Mouse (Mus musculus) mesoderm, embryonic 11.5 days (tissue): ENCODE data around the gene Rgs9.
"Not testable (repeated sequence)": the region's sequence is repeated elsewhere in the genome, so short reads cannot be mapped to it uniquely, and the experiment has no call there.

ENCODE experiments used
- DNase-seq: peaks from one replicate; pipeline ENCODE4 v3.0.0-alpha.2; 2012; ENCODE audit warnings: low read depth, low spot score

Rgs9 gene

GRCm38 (mm10) chr11:109297710-109298375 lies at the start of gene Rgs9:
Gene Rgs9, minus strand, starts transcription at chr11:109298129.
- peak; percentile 93 for DNase-seq

- DNase-seq = no peak
These were observed 49.5 kb upstream of the Rgs9 start for GRCm38 (mm10) chr11:109347242-109347959.

GRCm38 (mm10) chr11:109343991-109344599 lies 46.2 kb upstream of the Rgs9 start:
- DNase-seq = no peak

GRCm38 (mm10) chr11:109343558-109343957 lies 45.6 kb upstream of the Rgs9 start:
- DNase-seq = no peak

DNA sequence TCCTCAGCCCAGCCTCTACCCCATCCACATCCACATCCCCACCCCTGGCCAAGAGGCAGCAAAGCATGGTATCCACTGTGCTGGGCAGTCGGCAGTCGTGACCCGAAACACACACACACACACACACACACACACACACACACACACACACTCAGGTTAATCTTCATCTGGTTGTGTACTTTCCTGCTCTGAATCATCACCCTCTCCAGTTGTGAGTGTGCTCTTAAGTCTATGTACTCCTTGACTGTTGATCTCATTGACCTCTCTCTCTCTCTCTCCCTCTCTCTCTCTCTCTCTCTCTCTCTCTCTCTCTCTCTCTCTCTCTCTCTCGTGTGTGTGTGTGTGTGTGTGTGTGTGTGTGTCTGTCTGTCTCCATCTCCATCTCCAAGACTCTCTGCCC lies 44.7 kb upstream of the Rgs9 start:
- DNase-seq = not testable (repeated sequence)

GRCm38 (mm10) chr11:109340541-109340940 lies 42.6 kb upstream of the Rgs9 start:
- DNase-seq = no peak

DNA sequence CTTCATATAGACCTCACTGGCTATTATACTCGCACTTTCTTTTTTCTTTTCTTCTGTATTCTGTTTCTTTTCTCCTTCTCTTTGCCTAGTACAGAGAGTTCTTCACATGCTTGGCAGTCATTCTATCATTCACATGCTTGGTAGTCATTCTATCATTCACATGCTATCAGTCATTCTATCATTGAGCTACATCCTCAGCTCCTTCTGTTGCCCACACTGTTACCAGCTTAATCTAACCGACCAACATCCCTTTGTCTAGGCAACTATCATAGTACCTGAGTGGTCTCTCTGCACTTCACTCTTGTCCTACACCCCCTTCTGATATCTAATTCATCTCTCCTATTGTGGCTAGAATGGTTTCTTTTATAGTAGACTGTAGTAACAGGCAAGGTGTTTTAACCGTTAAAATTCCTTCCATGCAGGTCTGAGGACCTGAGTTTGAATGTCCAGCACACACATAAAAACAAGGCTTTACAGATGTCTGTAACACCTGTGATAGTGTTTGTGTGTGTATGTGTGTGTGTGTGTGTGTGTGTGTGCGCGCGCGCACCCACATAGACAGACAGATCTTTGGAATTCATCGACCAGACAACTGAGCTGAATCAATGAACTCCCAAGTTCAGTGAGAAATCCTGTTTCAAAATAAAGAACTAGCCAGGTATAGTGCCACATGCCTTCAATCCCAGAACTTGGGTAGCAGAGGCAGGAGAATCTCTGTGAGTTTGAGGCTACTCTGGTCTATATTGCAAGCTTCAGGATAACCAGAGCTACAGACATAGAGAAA lies 41.4 kb upstream of the Rgs9 start:
- no peak for DNase-seq

GRCm38 (mm10) chr11:109335890-109336289 lies 38.0 kb upstream of the Rgs9 start:
- no peak for DNase-seq

DNA sequence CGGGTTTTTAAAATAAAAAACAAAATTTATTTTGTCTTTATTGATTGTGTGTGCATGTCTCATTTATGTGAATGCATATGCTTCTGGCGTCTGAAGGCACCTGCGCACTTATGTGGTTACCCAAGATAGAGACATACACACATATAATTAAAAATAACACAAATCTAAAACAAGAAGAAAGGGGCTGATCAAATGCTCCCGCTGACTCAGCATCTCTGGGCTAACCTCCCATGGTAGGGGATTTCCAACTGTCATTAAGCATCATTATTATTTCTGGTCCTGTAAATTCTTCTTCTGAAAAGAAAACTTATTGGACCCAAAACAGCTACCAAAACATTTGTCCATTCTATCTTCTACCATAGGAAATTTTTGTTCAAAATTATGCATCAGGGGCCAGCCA lies 36.8 kb upstream of the Rgs9 start:
- no peak for DNase-seq

DNA sequence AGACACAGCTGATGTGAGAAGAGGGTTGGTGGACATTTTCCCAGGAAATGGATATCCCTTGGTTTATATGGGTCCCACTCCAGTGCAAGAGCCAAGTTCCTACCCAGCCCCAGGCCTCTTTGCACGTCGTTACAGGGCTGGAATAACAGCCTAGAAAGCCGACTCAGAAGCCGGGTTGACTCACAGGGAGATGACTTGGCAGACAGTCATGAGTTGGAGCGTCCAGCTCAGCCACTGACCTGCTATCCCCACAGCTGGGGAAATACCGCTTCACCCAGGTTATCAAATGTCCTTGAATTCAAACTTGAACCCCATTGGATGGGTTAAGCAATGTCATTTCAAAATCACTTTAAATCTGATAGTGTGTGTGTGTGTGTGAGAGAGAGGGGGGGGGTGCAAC lies 34.8 kb upstream of the Rgs9 start:
- no peak for DNase-seq

- peak; percentile 95 for DNase-seq
These were observed 33.5 kb upstream of the Rgs9 start for GRCm38 (mm10) chr11:109331424-109331824.

DNA sequence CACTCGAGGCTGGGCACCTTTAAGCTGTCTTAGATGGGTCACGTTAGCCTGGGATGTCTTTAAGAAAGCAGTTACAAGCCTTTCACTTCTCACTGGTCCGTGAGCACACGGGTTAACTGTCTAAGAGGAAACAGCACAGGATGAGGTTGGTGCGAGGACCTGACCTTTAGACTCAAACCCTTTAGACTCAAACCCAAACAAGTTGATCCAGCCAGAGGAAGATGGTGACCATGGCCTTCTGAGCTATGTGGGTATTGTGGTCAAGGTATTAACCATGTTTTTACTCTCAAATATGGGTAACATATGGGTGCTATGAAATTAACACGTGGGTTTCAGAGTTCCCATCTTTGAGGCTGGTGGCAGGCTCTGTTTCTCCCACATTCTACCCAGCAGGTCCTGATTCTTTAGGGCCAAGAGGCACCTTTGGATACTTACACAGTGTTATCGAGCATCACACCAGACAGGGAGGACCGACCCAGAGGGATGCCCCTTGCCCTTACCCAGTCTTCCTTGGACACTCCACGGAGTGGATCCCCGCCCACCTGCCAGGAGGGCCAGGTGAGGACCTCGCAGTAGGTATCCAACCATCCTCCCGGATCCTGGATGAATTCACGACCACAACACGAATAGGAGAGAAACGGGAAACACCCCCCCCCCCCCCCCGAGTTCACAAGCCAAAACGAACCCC lies 32.9 kb upstream of the Rgs9 start:
- no peak for DNase-seq

DNA sequence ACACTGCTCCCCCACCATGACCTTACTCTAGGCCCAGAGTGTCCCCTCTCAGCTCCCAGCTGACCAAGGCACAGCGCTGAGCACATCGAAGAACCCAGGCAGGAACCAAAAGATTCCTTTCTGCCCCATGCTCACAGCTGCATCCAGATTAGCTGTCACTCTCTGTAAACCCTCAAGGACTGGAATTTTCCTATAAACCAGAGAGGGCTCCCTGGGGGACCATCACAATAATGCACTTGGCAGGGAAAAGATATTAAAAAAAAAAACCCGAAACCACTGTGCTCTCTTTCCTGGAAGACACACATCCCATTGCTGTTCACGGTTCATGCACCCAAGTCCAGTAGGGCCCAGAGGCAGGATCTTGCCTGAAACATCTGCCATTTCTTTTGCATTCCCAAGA lies 31.4 kb upstream of the Rgs9 start:
- no peak for DNase-seq

- no peak for DNase-seq
These were observed 30.0 kb upstream of the Rgs9 start for GRCm38 (mm10) chr11:109327952-109328351.

DNA sequence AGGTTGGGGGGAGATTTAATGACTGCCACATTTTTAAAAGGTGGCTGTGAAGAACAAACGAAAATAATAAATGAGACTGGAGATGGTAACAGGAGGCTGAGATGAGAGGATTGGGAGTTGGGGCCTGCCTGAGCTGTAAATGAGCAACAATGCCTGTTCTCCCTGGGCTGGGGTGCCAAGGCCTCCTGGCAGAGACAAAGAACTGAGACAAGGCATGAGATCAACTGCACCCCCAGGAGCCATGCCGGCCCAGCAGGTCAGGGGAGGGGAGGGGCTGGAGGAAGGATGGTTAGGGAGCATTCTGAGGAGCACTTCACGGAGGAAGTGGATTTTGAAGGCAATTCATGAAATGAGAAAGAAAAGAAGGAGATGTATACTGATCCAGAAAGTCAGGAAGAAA lies 29.5 kb upstream of the Rgs9 start:
- DNase-seq = no peak

DNA sequence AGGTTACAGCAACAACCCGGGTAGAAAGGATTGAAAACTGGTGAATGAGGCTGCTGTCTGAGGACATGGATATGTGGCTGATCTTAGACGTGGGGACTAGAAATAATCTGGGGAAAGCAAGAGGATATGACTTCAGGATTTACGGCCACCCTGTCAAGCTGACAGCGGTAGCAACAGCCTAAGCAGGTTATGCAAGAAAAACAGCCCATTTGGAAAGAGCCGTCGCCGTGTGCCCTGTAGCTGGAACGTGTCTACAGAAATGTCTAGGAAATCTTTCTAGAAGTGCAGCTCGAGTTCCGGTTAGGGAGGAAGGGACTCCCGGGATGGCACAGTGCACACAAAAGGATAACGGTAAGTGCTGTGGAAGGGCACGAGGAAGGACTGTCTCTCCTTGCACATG lies 28.3 kb upstream of the Rgs9 start:
- DNase-seq = no peak

- DNase-seq = no peak
These were observed 22.5 kb upstream of the Rgs9 start for GRCm38 (mm10) chr11:109320361-109320933.

- DNase-seq = no peak
These were observed 22.0 kb upstream of the Rgs9 start for GRCm38 (mm10) chr11:109319946-109320345.

DNA sequence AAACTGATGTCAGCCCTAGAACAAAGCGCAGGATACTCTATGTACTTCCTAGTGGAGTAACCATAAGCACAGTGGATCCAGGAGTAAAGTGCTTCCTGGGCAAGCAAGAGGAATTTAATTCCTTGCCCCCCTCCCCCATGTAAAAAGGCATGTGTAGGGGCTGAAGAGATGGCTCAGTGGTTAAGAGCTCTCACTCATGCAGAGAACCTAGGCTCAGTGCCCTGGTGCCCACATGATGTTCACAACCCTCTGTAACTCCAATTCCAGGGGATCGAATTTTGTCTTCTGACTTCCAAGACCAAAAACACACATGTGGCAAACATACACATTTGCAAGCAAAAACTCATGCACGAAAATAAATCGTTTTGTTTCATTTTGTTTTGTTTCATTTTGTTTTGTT lies 21.5 kb upstream of the Rgs9 start:
- no peak for DNase-seq

GRCm38 (mm10) chr11:109316921-109317320 lies 19.0 kb upstream of the Rgs9 start:
- no peak for DNase-seq
